Mouse (Mus musculus): Measurements from ENCODE around the gene Taok2. TPM values are rescaled to one million over a fixed set of nuclear protein-coding genes. Genes with fewer than 3 reads are reported as not detected.
"Not testable (repeated sequence)": the region's sequence is repeated elsewhere in the genome, so short reads cannot be mapped to it uniquely, and the experiment has no call there.

Taok2 gene
- polyA plus RNA-seq, 1 experiment from 2014 or later: 57.2 TPM

DNA sequence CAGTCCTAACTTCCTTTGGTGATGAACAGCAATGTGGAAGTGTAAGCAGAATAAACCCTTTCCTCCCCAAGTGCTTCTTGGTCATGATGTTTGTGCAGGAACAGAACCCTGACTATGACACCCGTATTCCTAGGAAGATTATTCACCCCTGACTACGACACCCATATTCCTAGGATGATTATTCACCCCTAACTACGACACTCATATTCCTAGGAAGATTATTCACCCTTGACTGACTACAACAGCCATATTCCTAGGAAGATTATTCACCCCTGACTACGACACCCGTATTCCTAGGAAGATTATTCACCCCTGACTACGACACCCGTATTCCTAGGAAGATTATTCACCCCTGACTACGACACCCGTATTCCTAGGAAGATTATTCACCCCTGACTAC, 15.3 kb upstream of the Taok2 start:
- H3K4me1 ChIP-seq (replicated peaks): peaks cover 19% of the 10 kb centered on the region
- not testable (repeated sequence) for H3K27me3 ChIP-seq; H3K9ac ChIP-seq; ATAC-seq (ENCODE audit: low FRiP score); H3K27ac ChIP-seq; H3K36me3 ChIP-seq; H3K4me3 ChIP-seq; H3K9me3 ChIP-seq; H3K4me2 ChIP-seq
- 94% methylated on average over 7 of the region's 9 CpGs for WGBS

DNA sequence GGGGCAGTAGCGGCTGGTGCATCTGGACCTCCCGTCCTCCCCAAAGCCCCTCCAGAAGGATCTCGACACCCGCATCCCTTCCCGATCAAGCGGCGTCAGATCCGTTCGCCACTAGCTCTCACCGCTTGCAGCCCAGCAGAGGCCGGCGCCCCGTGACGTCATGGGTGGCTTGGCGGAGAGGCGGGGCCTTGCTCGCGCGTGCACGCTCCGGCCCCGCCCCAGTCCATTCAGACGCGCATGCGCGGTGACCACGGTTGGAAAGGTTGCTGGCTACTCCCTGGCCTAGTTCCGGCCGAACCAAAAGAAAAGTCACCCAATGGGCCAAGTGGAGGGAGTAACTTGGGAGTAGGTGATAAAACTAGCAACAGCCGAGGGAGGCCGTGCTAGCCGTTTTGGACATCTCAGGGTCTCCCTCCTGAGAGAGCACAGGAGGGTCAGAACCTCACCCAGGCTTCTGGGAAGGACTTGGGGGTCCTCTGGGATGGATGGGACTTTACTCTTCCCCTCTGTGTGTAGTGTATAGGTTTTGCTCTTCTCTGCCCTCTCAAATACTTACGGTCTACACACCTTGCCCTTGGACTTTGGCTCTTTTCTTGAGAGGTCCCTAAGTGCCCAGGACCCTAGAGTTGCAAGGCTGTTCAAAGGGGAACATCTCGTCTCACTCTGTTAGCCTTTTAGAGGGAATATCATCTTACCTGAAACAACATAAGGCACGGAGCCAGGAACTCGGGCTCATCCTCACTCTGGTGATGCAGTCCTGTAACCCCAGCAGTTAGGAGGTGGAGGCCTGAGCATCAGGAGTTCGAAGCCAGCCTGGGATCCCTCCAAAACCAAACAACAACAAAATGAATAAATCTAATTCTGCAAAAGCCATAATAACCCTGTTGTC, 13.8 kb upstream of the Taok2 start:
- Histone ChIP-seq H3K36me3 (no peaks in the 10 kb centered on the region), H3K9me3 (no peaks in the 10 kb centered on the region), H3K4me3 (peak overlapping the region; percentile 65), H3K27me3 (no peaks in the 10 kb centered on the region), H3K4me1 (replicated peaks) (peaks cover 19% of the 10 kb centered on the region), H3K4me2 (peak overlapping the region; percentile 73), H3K9ac (peak overlapping the region; percentile 87), H3K27ac (peak overlapping the region; percentile 94)
- WGBS: 13% methylated on average over 37 of the region's 37 CpGs
- ATAC-seq (ENCODE audit: low FRiP score): peak; percentile 94

DNA sequence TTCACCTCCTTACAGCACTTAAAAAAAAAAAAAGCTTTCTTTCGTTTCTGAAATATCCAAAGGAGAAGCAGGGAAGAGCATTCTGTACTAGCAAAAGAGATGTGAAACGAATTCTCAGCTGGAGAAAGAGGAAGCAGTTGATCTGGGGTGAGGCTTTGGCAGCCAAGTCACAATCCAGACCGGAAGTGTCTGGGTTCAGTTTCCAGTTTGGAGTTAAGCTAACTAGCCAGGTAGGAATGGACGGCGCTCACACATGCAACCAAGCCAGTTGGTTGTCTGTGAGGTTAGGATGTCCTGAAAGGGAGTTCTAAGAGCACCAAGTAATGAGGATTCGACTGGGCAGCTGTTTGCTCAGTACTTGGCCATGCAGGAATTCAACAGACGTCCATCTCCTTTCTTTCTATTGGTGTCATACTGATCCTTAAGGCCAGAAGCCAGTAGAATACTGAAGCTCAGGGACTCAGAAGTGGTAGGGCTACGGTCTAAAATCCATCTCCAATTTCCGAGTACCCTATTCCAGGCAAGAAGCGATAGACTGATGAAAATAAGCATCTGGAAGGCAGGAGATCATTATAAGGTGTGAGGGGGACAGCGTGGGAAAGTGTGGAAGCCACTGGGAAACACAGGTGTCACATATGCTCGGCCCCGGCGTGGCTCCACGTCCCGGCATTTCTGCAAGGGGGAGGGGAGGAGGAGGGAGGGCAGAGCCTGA, 13.0 kb upstream of the Taok2 start:
- Histone ChIP-seq H3K4me2 (peak overlapping the region; percentile 73), H3K27me3 (no peaks in the 10 kb centered on the region), H3K4me1 (replicated peaks) (peaks cover 19% of the 10 kb centered on the region), H3K36me3 (no peaks in the 10 kb centered on the region), H3K4me3 (peak overlapping the region; percentile 65), H3K27ac (peak overlapping the region; percentile 94), H3K9ac (peak overlapping the region; percentile 87), H3K9me3 (no peaks in the 10 kb centered on the region)
- WGBS: 25% methylated on average over 16 of the region's 16 CpGs
- ATAC-seq (ENCODE audit: low FRiP score): peak; percentile 27

DNA sequence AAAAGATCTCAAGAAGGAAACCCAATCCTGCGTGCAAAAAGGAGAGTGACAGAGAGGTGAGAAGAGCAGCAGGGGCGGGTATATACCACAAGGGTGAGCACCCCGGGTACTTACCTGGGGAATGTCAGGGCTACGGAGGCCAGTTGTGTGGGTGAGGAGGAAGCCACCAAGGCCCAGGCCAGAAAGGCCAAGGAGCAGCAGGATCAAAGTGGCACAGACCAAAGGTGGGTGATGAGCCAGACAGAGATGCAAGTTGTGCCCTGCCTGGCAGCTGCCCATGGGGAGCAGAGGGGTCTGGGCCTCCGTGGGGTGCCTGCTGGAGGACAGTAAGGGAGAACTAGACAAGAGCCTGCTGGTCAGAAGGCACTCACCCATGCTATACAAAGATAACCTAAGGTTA, 12.4 kb upstream of the Taok2 start:
- 91% methylated on average over 5 of the region's 5 CpGs for WGBS
- H3K4me2 ChIP-seq: peak overlapping the region; percentile 73; the same call in 1 of the 2 replicates
- H3K36me3 ChIP-seq: no peaks in the 10 kb centered on the region; the same call in 1 of the 2 replicates
- no peak overlapping the region for H3K27ac ChIP-seq
- H3K4me1 ChIP-seq (replicated peaks): peaks cover 19% of the 10 kb centered on the region
- H3K9ac ChIP-seq: peak overlapping the region; percentile 87; the same call in 1 of the 2 replicates
- H3K9me3 ChIP-seq: no peaks in the 10 kb centered on the region
- no peak for ATAC-seq (ENCODE audit: low FRiP score)
- no peaks in the 10 kb centered on the region for H3K27me3 ChIP-seq
- no peak overlapping the region for H3K4me3 ChIP-seq

DNA sequence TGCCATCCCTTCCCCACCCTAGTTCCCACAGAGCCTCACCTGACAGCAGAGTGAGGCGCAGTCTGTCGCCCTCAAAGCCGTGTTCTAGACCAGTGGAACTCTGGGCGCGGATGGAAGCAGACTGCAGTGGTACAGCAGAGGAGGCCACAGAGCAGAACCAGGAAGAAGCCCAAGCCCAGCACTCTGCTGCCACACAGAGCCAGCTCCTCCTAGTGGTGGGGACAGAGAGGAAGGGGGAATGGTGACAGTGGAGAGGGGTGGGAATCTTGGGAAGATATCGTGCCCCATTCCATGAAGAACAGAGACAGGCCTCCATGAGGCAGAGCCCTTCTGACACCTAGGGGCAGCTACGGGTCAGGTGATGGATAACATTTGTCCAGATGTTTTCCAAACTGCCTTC, 4.3 kb upstream of the Taok2 start:
- ATAC-seq (ENCODE audit: low FRiP score): no peak
- Histone ChIP-seq H3K4me3 (no peak overlapping the region), H3K4me2 (no peak overlapping the region), H3K9me3 (no peaks in the 10 kb centered on the region), H3K9ac (no peak overlapping the region), H3K27me3 (no peaks in the 10 kb centered on the region), H3K4me1 (replicated peaks) (no peaks in the 10 kb centered on the region), H3K36me3 (peaks cover 17% of the 10 kb centered on the region; the same call in 1 of the 2 replicates), H3K27ac (no peak overlapping the region)
- 49% methylated on average over 7 of the region's 7 CpGs for WGBS

DNA sequence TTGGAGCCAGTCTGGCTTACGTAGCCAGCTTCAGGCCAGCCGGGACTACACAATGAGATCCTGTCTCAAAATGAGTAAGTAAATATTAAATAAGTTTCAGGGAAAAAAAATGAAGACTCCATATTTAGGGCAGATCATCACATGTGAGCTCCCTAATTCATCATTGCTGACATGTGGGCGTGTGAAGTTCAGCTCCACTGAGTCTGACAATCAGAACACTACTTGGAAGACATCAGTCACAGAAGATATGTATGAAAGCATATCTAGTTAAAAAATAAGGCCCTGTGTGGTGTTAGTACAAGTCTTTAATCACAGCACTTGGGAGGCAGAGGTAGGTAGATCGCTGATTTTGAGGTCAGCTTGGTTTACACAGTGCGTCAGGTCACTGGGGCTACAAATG, 2.8 kb upstream of the Taok2 start:
- H3K4me1 ChIP-seq (replicated peaks): peaks cover 15% of the 10 kb centered on the region
- no peaks in the 10 kb centered on the region for H3K9me3 ChIP-seq
- ATAC-seq (ENCODE audit: low FRiP score): no peak
- H3K36me3 ChIP-seq: peaks cover 17% of the 10 kb centered on the region; the same call in 1 of the 2 replicates
- H3K4me2 ChIP-seq: no peak overlapping the region
- WGBS: 86% methylated on average over 5 of the region's 5 CpGs
- no peak overlapping the region for H3K27ac ChIP-seq
- H3K9ac ChIP-seq: no peak overlapping the region
- H3K27me3 ChIP-seq: no peaks in the 10 kb centered on the region
- no peak overlapping the region for H3K4me3 ChIP-seq

DNA sequence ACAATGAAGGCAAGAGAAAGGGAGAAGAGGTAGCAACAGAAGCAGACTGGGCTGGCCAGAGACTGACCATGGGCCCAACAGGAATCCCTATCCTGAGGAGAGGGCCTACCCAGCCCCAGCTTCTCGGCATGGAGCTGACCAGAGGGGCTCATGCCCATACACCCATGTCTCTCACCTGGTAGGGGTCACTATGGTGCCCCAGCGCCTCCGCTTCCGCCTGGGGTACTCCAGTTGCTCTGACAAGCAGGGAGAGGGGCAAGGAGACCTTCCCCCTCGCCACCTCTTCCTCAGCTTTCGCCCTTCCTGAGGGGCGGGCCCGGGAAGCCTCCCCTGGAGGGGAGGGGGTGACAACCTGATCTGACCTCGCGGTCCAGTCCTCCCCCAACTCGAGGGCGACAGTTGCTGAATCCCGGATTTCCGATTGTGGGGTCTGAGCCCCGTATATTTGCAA, 747 bp downstream of the Taok2 start:
- H3K4me1 ChIP-seq (replicated peaks): peaks cover 40% of the 10 kb centered on the region
- H3K9me3 ChIP-seq: no peaks in the 10 kb centered on the region
- peak overlapping the region; percentile 100 for H3K4me2 ChIP-seq
- no peaks in the 10 kb centered on the region for H3K27me3 ChIP-seq
- H3K9ac ChIP-seq: peak overlapping the region; percentile 96
- no peak for ATAC-seq (ENCODE audit: low FRiP score)
- 0% methylated on average over 15 of the region's 15 CpGs for WGBS
- H3K36me3 ChIP-seq: peaks cover 18% of the 10 kb centered on the region
- H3K4me3 ChIP-seq: peak overlapping the region; percentile 92
- peak overlapping the region; percentile 96 for H3K27ac ChIP-seq

DNA sequence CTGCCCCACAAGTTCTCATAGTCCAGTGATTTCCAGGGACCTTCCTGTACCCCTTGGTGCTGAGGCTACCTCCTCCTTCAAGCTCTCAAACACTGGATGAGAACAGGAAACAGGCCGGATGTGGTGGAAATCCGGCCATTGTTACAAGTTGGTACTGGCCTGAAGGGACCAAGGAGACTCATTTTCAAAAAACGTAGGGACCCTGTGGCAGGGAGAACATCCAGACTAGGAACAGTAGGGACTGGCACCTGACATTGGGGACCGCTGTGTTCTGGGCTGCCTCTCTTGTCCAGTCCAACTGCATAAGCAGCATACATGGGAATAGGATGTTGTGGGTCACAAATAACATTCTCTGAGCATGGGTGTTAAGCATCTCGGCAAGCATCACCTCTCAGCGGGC, 3.5 kb downstream of the Taok2 start:
- H3K4me3 ChIP-seq: peak overlapping the region; percentile 92; the same call in 1 of the 2 replicates
- WGBS: 87% methylated on average over 6 of the region's 6 CpGs
- H3K27me3 ChIP-seq: no peaks in the 10 kb centered on the region
- H3K36me3 ChIP-seq: peaks cover 45% of the 10 kb centered on the region
- peak overlapping the region; percentile 100 for H3K4me2 ChIP-seq
- no peak for ATAC-seq (ENCODE audit: low FRiP score)
- peak overlapping the region; percentile 96; the same call in 1 of the 2 replicates for H3K9ac ChIP-seq
- peaks cover 40% of the 10 kb centered on the region for H3K4me1 ChIP-seq (replicated peaks)
- H3K27ac ChIP-seq: peak overlapping the region; percentile 23; the same call in 1 of the 2 replicates
- H3K9me3 ChIP-seq: no peaks in the 10 kb centered on the region

DNA sequence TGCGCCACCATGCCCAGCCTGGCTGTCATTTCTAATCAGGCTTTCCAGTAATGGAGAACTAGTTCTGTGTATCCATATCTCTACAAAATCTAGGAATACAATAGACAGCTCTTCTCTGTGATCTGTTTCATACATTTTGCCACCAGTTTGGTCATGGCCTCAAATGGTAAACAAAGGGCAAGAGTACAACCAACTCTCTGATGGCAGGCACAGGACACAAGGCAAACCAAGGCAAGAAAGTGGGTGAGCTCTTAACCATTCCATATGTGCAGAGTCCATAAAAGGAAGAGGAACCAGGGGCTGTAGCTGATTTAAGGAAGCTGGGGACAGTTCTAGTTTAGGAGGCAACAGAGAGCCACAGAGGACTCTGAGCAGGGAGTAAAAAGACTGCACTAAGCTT, 7.3 kb downstream of the Taok2 start:
- Histone ChIP-seq H3K4me3 (no peak overlapping the region), H3K4me1 (replicated peaks) (peaks cover 24% of the 10 kb centered on the region), H3K27ac (no peak overlapping the region), H3K27me3 (no peaks in the 10 kb centered on the region), H3K9me3 (no peaks in the 10 kb centered on the region), H3K36me3 (peaks cover 83% of the 10 kb centered on the region), H3K9ac (no peak overlapping the region), H3K4me2 (no peak overlapping the region)
- no peak for ATAC-seq (ENCODE audit: low FRiP score)
- 97% methylated on average over 1 of the region's 1 CpGs for WGBS

DNA sequence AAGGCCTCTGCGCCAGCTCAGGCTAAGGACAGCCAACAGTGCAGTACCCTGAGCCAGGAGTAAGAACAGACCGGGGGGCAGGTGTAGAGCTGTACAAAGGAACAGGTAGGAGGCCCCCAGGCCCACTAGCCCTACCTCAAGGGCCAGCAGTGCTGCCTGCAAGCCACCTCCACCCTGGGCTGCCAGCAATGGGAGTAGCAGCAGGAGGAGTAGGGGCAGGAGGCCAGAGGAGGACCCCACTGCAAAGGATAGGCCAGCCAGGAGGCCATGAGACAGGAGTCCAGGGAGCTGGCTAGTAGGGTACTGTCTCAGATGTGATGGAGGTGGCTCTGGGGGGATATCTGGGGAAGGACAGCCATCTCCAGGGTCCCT, 14.0 kb downstream of the Taok2 start:
- Histone ChIP-seq H3K4me2 (no peak overlapping the region), H3K27me3 (no peaks in the 10 kb centered on the region), H3K27ac (no peak overlapping the region), H3K36me3 (peaks cover 100% of the 10 kb centered on the region), H3K4me3 (no peak overlapping the region), H3K9ac (no peak overlapping the region), H3K9me3 (no peaks in the 10 kb centered on the region), H3K4me1 (replicated peaks) (no peaks in the 10 kb centered on the region)
- WGBS: 100% methylated on average over 2 of the region's 2 CpGs
- ATAC-seq (ENCODE audit: low FRiP score): no peak

DNA sequence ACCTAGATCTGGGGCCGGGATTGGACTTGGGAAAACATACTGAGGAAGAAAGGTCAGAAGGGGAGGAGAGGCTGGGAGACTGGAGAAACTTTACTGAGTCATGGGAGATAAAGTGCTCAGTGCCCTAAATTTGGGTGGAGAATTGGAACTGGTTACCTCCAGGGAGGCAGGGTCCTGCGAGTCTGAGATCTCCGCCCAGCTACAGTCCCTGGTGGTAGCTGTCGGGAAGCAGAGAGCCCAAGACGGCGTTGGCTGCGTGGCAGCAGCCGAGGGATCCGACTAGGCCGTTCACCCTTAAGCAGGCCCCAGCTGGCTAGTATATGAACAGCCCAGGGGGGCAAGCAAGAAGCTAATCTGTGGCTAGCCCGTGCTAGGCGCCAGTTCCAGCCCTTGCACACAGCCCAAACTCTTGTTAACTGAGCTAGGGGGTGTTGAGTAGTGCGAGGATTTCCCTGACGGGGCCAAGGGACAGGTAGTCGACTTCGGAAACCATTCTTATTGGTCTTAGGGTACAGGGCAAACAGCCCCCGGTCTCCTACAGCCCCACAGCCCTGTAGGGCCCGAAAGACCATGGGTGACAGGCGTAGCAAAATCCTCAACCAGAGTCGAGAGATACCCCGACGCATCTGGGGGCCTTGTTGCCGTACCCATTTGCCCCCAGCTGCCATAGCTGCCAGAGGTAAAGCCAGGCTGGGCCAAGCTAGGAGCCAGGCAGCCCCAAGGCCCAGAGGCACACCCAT, 14.6 kb downstream of the Taok2 start:
- no peaks in the 10 kb centered on the region for H3K9me3 ChIP-seq

DNA sequence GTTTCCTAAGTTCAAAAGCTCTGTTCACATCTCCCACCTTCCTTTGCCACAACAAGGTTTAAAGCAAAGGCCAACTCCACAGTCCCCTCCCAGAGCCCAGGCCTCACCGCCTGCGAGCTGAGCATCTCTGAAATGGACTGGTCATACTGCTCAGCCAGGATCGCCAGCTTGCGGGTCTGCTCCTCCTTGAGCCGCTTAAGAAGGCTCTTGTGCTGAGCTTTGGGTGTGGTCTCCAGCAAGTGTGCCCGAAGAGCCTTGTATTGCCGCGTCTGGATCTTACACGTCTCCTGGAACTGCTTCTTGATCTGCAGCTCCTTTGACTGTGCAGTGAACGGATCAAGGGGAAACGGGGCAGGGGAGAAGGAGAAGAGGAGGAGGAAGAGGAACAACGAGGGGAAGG, 16.5 kb downstream of the Taok2 start:
- H3K27ac ChIP-seq: no peak overlapping the region
- no peak overlapping the region for H3K4me2 ChIP-seq
- H3K27me3 ChIP-seq: no peaks in the 10 kb centered on the region
- no peak for ATAC-seq (ENCODE audit: low FRiP score)
- H3K4me1 ChIP-seq (replicated peaks): peaks cover 16% of the 10 kb centered on the region
- H3K36me3 ChIP-seq: peaks cover 94% of the 10 kb centered on the region
- no peaks in the 10 kb centered on the region for H3K9me3 ChIP-seq
- H3K9ac ChIP-seq: no peak overlapping the region
- no peak overlapping the region for H3K4me3 ChIP-seq
- 89% methylated on average over 12 of the region's 12 CpGs for WGBS

More for the DNA sequence above, 14.6 kb downstream of the Taok2 start:
- ATAC-seq (ENCODE audit: low FRiP score): no peak
- 88% methylated on average over 23 of the region's 23 CpGs for WGBS
- peaks cover 100% of the 10 kb centered on the region for H3K36me3 ChIP-seq
- H3K4me2 ChIP-seq: no peak overlapping the region
- H3K27ac ChIP-seq: no peak overlapping the region
- H3K4me3 ChIP-seq: no peak overlapping the region
- H3K4me1 ChIP-seq (replicated peaks): no peaks in the 10 kb centered on the region
- no peak overlapping the region for H3K9ac ChIP-seq
- H3K27me3 ChIP-seq: no peaks in the 10 kb centered on the region

Data from hindbrain, embryonic 13.5 days (tissue).